Mouse (Mus musculus): ENCODE results near the gene Pip4k2a.
"Not testable (repeated sequence)": the region's sequence is repeated elsewhere in the genome, so short reads cannot be mapped to it uniquely, and the experiment has no call there.

- TF ChIP-seq MAX (IDR thresholded peaks at IDR 0.05; ENCODE audit: low read length); HCFC1 (IDR thresholded peaks at IDR 0.05; ENCODE audit: low read depth, low read length); CTCF (conservative IDR thresholded peaks at IDR 0.05 in 1 of 2, IDR thresholded peaks at IDR 0.05 in 1 of 2; ENCODE audit: low read depth in 2 of 2, low read length in 2 of 2); UBTF (IDR thresholded peaks at IDR 0.05; ENCODE audit: low read depth, low read length): not testable (repeated sequence)
Measured at GRCm38 (mm10) chr2:19010541-19010940, 12.6 kb upstream of the Pip4k2a start.

All from CH12.LX (cell line).